Comparison of ENCODE assay signal across 16 mouse cellular contexts in genomic region chr2:93746162-93746561, GRCm38 (mm10).
DNase-seq lines count a peak whose midpoint lies in the region; ATAC-seq and TF ChIP-seq lines count a peak whose summit lies in the region.
"Had no signal": no experiment of that assay in that cellular context is flagged by ENCODE, and none has a peak within 500 bp of the region (broad histone marks: within the 10 kb centered on the region; RNA-seq: fewer than 3 reads in every experiment).

No protein-coding gene starts in this region.

- no peak overlapping the region for H3K4me2 ChIP-seq in embryonic facial prominence, embryonic 11.5 days (ENCODE audit: low read depth, low read length)
- peak overlapping the region; percentile 37 for H3K4me2 ChIP-seq in intestine, postnatal 0 days (replicated peaks; ENCODE audit: low read depth)
- H3K4me2 ChIP-seq: midbrain, embryonic 12.5 days had no signal

- DNase-seq in 416B (ENCODE audit: low read depth), result peak; percentile 34
- DNase-seq in CD4-positive helper T cell, adult 2 months (ENCODE audit: low read depth, low spot score), result peak; percentile 60
- DNase-seq in embryonic facial prominence, embryonic 11.5 days (ENCODE audit: low spot score), result peak; percentile 85
- DNase-seq in left cerebral cortex, adult 18-20 months (ENCODE audit: low spot score in 2 of 2), result no peak
- DNase-seq in heart, adult 2 months, result no peak
- no peak for DNase-seq in layer of hippocampus, postnatal 25 days (ENCODE audit: extremely low spot score in 1 of 2, low spot score in 1 of 2)
- DNase-seq: cerebellum, adult 11 months; heart, postnatal 14 days; lung, postnatal 4 days; right cerebral cortex, postnatal 25 days had no signal

- peaks cover 13% of the 10 kb centered on the region for H3K4me1 ChIP-seq in embryonic facial prominence, embryonic 11.5 days (ENCODE audit: control insufficient read depth, insufficient read depth, low read length)
- no peaks in the 10 kb centered on the region for H3K4me1 ChIP-seq in intestine, postnatal 0 days (replicated peaks; ENCODE audit: control insufficient read depth, insufficient read depth, low read length)
- no peaks in the 10 kb centered on the region for H3K4me1 ChIP-seq in heart, adult 2 months (ENCODE audit: control insufficient read depth, insufficient read depth, low read length)

- peak overlapping the region; percentile 56 for H3K27ac ChIP-seq in embryonic facial prominence, embryonic 11.5 days (replicated peaks; ENCODE audit: low read depth, low read length)
- H3K27ac ChIP-seq in intestine, postnatal 0 days (ENCODE audit: low read depth, low read length), result peak overlapping the region; percentile 50
- H3K27ac ChIP-seq in heart, adult 2 months, result no peak overlapping the region
- H3K27ac ChIP-seq: kidney, postnatal 0 days; midbrain, embryonic 12.5 days had no signal

- intact Hi-C loops in heart, adult 2 months (cut with DNase I), result no loop called here

- no peak overlapping the region for H3K4me3 ChIP-seq in embryonic facial prominence, embryonic 11.5 days (ENCODE audit: low read depth, low read length)
- no peak overlapping the region for H3K4me3 ChIP-seq in intestine, postnatal 0 days (ENCODE audit: low read depth, low read length)
- no peak overlapping the region for H3K4me3 ChIP-seq in heart, adult 2 months
- H3K4me3 ChIP-seq: erythroblast, embryonic 14.5 days; midbrain, embryonic 12.5 days had no signal

- no peaks in the 10 kb centered on the region for H3K79me2 ChIP-seq in heart, adult 2 months (replicated peaks; ENCODE audit: control insufficient read depth, insufficient read depth, low read length)

- no peak for TF ChIP-seq POLR2A in heart, adult 2 months (IDR thresholded peaks at IDR 0.05; ENCODE audit: insufficient read depth, low read depth, low read length)

- no peak for TF ChIP-seq EP300 in heart, adult 2 months (IDR thresholded peaks at IDR 0.05; ENCODE audit: insufficient read depth, low read depth, low read length)

- no peak for TF ChIP-seq CTCF in intestine, postnatal 0 days (IDR thresholded peaks at IDR 0.05; ENCODE audit: low read depth)
- no peak for TF ChIP-seq CTCF in heart, adult 2 months (IDR thresholded peaks at IDR 0.05)

- no peak overlapping the region for H3K9ac ChIP-seq in embryonic facial prominence, embryonic 11.5 days (replicated peaks; ENCODE audit: low read length)
- no peak overlapping the region for H3K9ac ChIP-seq in intestine, postnatal 0 days (ENCODE audit: low read depth, low read length)
- no peak overlapping the region for H3K9ac ChIP-seq in heart, adult 2 months (ENCODE audit: low read depth, low read length)
- H3K9ac ChIP-seq: midbrain, embryonic 12.5 days had no signal

- no peaks in the 10 kb centered on the region for H3K27me3 ChIP-seq in embryonic facial prominence, embryonic 11.5 days (ENCODE audit: control insufficient read depth, insufficient read depth, low read length)
- no peaks in the 10 kb centered on the region for H3K27me3 ChIP-seq in intestine, postnatal 0 days (replicated peaks; ENCODE audit: control insufficient read depth, insufficient read depth, low read length)
- H3K27me3 ChIP-seq in heart, adult 2 months (ENCODE audit: control insufficient read depth, insufficient read depth, low read length), result no peaks in the 10 kb centered on the region
- H3K27me3 ChIP-seq: midbrain, embryonic 12.5 days had no signal

- WGBS in embryonic facial prominence, embryonic 11.5 days, result 28% methylated on average over 5 of the region's 5 CpGs
- 49% methylated on average over 5 of the region's 5 CpGs for WGBS in intestine, postnatal 0 days
- 73% methylated on average over 5 of the region's 5 CpGs for WGBS in heart, adult 2 months

- no peak for ATAC-seq in embryonic facial prominence, embryonic 11.5 days (replicated peaks; ENCODE audit: insufficient number of reproducible peaks, low FRiP score, low TSS enrichment, low read depth)
- peak; percentile 74 for ATAC-seq in intestine, postnatal 0 days
- ATAC-seq: forebrain, embryonic 16.5 days; hindbrain, embryonic 16.5 days had no signal

- H3K36me3 ChIP-seq in embryonic facial prominence, embryonic 11.5 days (replicated peaks; ENCODE audit: control insufficient read depth, insufficient read depth, low read depth, low read length), result no peaks in the 10 kb centered on the region
- no peaks in the 10 kb centered on the region for H3K36me3 ChIP-seq in intestine, postnatal 0 days (ENCODE audit: control insufficient read depth, insufficient read depth)
- H3K36me3 ChIP-seq in heart, adult 2 months (ENCODE audit: control insufficient read depth, insufficient read depth, low read length), result no peaks in the 10 kb centered on the region
- H3K36me3 ChIP-seq: midbrain, embryonic 12.5 days had no signal

- no peaks in the 10 kb centered on the region for H3K9me3 ChIP-seq in embryonic facial prominence, embryonic 11.5 days (replicated peaks; ENCODE audit: control insufficient read depth, low read length)
- no peaks in the 10 kb centered on the region for H3K9me3 ChIP-seq in intestine, postnatal 0 days (ENCODE audit: control insufficient read depth)
- H3K9me3 ChIP-seq: midbrain, embryonic 12.5 days had no signal

Comparison
In these comparisons a context has a peak if more than half of its experiments do, and no peak if none do; other contexts are left out.
1. DNase-seq: peak in 416B (single experiment), CD4-positive helper T cell, adult 2 months (single experiment) and embryonic facial prominence, embryonic 11.5 days (single experiment); none in left cerebral cortex, adult 18-20 months (0 of 2), heart, adult 2 months (0 of 2) and layer of hippocampus, postnatal 25 days (0 of 2).